Mouse (Mus musculus) gastrocnemius, adult 8-10 months (tissue): ENCODE results near the gene Bmp2k. TPM values are rescaled to one million over a fixed set of nuclear protein-coding genes. Genes with fewer than 3 reads are reported as not detected.

Source experiments
- DNase-seq, 2 experiments: peaks; one replicate each; pipeline ENCODE4 v3.0.0; 2022; ENCODE audit warnings: low spot score in 2 of 2
- total RNA-seq, 4 experiments: library from RNA; stranded (reverse); gene quantifications; 2 replicates each; pipeline ENCODE4 v1.2.4; 2022

The Bmp2k gene
- total RNA-seq, 4 experiments from 2014 or later, result 11.8 to 14.4 (median 13.5) TPM

- no peak for DNase-seq
Observed at GRCm38 (mm10) chr5:97054166-97054565, 56.7 kb downstream of the Bmp2k start.

- DNase-seq, result no peak
Observed at GRCm38 (mm10) chr5:97054801-97055200, 57.3 kb downstream of the Bmp2k start.

- DNase-seq, result no peak
Observed at GRCm38 (mm10) chr5:97055511-97056068, 58.1 kb downstream of the Bmp2k start.

DNA sequence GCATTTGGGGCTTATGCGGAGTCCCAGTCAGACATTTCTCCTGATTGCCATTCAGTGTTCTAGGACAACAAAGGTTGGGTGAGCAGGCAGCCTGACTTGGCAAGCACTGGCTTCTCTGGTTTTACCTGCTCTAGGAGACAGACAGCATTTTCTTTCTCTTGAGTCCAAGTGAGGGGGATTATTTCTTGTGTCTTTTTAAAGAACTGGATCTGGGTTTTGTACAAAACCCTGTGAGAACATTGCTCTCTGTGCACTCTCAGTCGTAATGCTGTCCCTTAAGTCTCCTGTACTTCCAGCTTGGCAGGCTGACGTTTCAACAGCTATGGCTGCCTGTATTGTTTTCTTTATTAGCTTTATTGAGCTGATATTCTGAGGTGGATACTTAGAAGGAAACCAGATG lies 58.9 kb downstream of the Bmp2k start:
- no peak for DNase-seq

DNA sequence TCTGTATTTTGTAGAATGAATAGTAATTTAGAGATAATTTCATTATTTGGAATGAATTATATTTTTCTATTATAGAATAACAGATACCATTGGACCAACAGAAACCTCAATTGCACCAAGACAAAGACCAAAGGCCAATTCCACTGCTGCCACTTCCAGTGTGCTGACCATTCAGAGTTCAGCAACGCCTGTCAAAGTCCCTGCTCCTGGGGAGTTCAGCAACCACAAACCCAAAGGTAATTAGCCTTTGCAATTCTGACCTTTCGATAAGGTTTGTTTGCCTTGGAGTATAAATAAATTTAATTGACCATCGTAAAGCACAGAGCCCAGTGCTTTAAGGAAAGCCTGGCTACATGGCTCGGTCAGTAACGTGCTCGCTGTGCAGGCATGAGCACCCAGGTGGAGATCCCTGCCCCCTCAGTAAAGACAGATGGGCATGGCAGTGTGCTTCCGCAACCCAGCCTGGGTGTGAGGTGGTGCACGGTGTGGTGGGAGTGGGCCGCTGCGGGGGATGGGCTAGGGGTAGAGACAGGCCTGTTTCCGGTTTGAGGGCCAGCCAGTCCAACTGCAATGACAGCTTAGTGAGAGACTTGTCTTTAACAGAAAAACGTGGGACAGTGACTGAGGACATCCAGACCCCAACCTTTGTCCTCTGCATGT lies 59.4 kb downstream of the Bmp2k start:
- DNase-seq, result no peak

GRCm38 (mm10) chr5:97060864-97061263 lies 63.4 kb downstream of the Bmp2k start:
- no peak for DNase-seq

DNA sequence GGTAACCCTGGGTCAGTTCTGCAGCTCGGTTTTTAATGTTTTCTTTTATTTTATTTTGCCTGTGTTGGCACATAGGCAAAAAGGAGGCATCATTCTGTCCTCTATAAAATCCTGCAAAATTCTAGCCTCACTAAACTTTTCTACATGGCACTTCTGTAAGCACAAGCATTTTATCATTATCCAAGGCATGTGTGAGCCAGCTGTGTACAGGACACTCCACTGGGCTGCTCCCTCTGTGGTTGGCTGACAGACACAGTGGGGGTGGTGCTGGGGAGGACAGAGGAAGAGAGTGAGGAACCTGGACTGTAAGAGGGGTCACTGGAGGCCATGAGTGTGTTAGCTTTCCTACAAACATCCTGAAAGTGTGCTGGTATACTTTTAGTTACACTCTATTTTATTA lies 64.6 kb downstream of the Bmp2k start:
- no peak for DNase-seq

GRCm38 (mm10) chr5:97065746-97066145 lies 68.3 kb downstream of the Bmp2k start:
- DNase-seq, result no peak

DNA sequence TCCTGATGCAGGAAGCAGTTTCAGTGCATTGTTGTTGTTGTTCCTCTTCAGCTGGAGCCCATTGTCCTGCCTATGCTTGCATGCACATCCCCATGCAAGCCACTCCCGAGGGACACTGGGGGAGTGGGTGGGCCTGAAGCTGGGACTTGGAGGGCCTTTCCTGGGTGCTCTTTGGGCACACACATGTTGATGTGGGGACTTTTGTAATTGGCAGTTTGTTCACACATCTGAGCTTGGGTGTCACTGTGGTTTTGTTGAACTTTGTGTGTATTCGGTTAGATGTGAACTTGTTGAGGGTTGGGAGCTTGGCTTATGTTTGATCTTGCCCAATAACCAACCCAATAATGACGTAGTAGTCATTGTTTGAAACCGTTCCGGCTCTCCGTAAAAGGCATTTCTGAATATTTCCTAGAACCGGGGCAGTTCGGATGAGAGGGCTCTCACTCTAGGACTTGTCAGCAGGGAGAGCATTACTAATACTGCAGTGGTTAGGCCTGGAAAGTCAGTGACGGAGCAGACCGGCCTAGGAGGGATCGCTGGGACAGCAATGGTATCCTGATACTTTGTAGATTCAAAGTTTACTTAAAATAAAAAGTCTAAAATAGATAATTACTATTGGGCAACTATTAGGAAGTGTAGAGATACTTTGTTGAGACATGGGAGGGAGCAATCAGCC lies 78.1 kb downstream of the Bmp2k start:
- DNase-seq, result no peak

DNA sequence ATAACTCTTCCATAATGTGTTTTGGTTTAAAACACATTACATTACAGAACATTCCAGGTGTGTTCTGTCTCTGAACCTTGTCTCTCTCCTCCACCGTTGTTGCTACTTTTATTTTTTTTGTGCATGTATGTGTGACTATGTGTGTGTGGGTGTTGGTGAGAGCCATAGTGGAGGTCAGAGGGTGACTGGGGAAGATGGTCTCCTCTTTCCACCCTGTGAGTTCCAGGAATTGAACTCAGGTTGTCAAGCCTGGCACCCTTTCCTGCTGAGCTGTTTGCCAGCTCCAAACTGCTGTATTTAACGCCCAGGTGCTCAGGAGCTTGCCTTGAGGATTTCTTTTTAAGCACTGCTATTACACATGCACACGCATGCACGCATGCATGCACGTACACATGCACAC lies 78.7 kb downstream of the Bmp2k start:
- no peak for DNase-seq

DNA sequence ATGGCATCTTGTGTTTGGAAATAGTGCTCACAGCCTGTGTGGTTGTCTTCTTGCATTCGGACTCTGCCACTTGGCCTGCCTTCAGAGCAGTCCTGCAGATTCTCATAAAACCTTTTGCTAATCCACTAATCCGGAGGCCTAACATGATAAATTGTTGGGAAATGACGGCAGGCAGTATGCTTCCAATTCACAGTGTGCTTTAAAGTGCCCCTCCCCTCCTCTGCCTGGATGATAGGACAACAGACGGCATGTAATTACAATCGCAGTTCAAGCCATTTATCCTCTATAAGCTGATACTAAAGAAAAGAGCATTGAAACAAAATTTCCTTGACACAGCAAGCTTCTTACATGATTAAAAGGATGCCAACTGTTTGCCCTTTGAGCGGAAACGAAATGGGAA lies 80.2 kb downstream of the Bmp2k start:
- no peak for DNase-seq

DNA sequence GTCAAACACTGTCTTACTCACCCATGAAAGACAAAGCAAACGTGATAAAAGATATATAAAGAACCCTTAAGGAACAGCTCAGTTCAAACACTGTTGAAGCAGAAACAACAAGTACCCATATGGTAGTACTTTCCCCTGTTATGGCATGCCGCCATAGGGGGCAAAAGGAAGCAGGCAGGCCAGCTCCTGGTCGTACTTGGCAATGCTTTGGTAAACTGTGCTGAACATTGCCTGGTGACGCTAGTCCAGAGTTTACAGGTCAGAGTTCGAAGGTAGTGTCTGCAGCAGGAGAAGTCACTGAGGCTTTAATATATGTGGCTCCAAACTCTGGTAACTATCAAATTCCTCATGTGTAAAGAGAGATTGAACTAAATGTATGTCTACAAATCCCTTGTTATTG lies 81.2 kb downstream of the Bmp2k start:
- DNase-seq, result no peak

GRCm38 (mm10) chr5:97081481-97081880 lies 84.0 kb downstream of the Bmp2k start:
- no peak for DNase-seq

- no peak for DNase-seq
Observed at GRCm38 (mm10) chr5:97083701-97084100, 86.2 kb downstream of the Bmp2k start.

- DNase-seq, result no peak
Observed at GRCm38 (mm10) chr5:97084541-97084940, 87.1 kb downstream of the Bmp2k start.

- DNase-seq, result no peak
Observed at GRCm38 (mm10) chr5:97085071-97085470, 87.6 kb downstream of the Bmp2k start.

- peak in 1 of 2 experiments; percentile 6 for DNase-seq
Observed at GRCm38 (mm10) chr5:97087030-97087630, 89.6 kb downstream of the Bmp2k start.

DNA sequence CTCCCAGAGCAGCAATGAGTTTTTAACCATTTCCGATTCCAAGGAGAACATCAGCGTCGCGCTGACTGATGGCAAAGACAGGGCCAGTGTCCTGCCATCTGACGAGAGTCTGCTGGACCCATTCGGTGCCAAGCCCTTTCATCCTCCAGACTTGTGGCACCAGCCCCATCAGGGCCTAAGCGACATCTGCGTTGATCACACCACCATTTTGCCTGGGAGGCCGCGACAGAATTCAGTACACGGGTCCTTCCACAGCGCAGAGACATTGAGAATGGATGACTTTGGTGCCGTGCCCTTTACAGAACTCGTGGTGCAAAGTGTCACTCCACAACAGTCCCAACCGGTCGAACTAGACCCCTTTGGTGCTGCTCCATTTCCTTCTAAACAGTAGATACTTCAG lies 90.3 kb downstream of the Bmp2k start:
- no peak for DNase-seq

DNA sequence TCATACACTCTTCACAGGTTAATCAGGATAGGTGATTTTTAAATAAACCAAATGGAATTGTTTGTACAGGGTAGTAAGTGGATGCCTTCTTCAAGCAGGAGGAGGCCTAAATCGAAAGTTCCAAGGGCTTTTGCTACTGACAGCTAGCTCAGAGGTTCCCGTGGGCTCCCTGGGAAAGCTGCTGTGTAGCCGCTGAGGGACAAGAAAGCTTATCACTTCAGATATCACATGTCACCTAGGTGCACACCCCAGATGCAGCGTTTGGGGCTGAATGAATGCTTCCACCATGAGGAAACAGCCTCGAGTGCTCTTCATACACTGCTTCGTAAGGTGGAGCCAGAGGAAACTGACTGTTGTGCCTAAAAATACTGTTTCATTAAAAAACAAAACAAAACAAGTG lies 90.7 kb downstream of the Bmp2k start:
- no peak for DNase-seq

- no peak for DNase-seq
Observed at GRCm38 (mm10) chr5:97089426-97089825, 91.9 kb downstream of the Bmp2k start.

DNA sequence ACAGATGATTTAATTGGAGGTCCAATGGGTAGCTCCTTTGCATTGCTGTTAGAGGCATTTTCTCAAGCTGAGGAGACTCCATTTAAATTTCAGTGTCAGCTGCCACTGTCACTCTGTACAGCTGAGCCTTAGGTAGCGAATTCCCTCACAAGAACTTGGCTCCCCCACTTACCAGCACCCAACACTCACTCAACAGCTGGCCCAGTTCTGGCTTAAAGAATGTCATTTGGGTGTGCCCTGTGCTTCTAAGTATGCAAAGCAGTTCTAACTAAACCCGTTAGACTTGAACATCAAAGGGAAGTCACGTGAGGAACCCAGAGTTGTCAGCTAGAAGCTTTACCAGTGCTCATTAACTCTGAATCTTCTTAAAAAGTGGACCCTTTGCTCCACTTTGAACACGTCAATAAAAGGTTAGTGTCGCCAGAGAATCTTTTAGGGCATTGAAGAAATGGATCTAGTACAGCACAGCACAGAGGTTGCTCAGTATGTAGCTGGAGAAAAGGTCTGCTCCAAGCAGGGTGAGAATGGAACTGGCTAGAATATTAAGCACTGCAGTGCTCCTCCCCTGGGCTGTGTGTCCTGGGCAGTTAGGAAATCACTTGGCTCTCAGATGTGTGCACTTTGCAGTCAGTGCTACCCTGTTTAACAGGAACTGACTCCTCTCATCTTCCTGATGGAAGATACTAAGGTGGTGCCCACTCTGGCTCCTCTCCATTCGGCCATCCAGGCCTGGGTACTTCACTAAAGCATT lies 92.7 kb downstream of the Bmp2k start:
- DNase-seq, result no peak

DNA sequence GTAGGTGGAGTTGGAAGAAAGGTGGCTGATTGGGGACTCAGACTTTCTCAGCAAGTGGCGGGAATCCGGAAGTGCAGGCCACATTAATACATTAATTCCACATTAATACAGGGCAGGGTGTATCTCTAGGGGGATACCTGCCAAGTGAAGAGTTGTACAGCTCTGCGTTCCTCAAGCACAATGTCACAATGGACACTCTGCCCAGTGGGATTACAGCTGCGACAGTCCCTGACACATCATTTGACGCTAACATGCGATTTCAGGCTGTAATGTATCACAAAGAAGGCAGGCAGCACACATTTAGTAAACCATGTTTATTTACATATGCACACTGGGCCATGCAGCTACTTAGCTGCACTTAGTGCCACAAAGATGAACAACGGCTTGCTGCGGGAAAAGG lies 95.5 kb downstream of the Bmp2k start:
- no peak for DNase-seq
